Mouse (Mus musculus) stomach, embryonic 14.5 days (tissue): Measurements from ENCODE around the gene Lin9. TPM values are rescaled to one million over a fixed set of nuclear protein-coding genes. Genes with fewer than 3 reads are reported as not detected.

Experiments used
- polyA plus RNA-seq: library from polyadenylated mRNA; unstranded; fragments of >200 nt; fragmentation: Nextera tagmentation; extraction: Ambion mirVana; gene quantifications from 2 replicates; pipeline ENCODE4 v1.2.1, GENCODE M21; 2014

Lin9 gene
- polyA plus RNA-seq, 1 experiment from 2014 or later, result 18.9 TPM

Other genes starting within 250 kb of the Lin9 start
- gene Stum, start 157.6 kb upstream of the Lin9 start, polyA plus RNA-seq, result 1.2 and 2.3 TPM in 2 replicates
- 128 and 134 TPM in 2 replicates for gene Parp1, start 72.2 kb upstream of the Lin9 start, polyA plus RNA-seq
- gene Mixl1, start 55.9 kb downstream of the Lin9 start, polyA plus RNA-seq, result 0.27 TPM in 1 of 2 replicates, not detected in the other
- 29.4 and 29.6 TPM in 2 replicates for gene Acbd3, start 84.9 kb downstream of the Lin9 start, polyA plus RNA-seq
- 2,483 and 2,506 TPM in 2 replicates for gene H3f3a, start 172.8 kb downstream of the Lin9 start, polyA plus RNA-seq
- 34.7 and 35.2 TPM in 2 replicates for gene Sde2, start 210.0 kb downstream of the Lin9 start, polyA plus RNA-seq